In the genomic region with DNA sequence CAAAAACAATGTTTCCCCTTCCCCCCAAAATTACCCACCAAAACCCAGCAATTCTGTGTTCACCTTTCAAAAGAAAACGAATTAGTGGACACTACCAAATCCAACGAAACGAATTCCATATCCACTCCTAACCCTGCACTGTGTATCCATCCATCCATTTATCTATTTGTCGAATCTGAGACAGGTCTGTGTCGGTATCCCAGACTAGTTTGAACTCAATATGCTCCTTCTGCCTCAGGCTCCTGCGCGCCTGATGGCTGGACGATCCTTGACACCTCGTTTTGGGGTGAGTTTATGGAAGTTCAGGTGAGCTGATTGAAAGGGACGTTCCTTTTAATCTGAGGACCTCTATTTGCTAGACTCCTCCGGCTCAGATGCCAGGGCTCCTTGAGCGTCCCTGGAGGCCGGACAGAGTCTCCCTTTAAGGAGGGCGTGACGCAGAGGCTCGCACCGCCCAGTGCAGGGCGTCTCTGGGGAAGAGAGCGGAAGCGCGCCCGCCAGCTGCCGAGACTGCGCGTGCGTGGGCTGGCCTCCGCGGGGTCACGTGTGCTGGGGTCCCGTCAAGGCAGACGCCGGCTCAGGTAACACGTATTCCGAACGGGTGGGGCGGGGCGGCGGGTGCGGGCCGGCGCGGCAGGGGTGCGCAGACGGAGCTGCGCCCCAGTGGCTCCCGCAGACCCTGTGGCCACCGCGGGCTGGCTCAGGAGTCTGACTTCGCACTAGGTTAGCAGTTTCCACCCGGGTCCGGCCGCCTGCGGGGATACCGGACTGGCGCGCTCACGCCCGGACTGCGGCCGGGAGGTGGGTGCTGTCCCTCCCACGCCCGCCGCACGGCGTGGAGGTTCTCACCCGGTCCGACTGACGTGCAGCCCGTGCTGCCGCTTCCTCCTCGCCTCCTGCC, we compare ENCODE assay signal across 8 mouse cellular contexts. TPM values are rescaled to one million over a fixed set of nuclear protein-coding genes. Genes with fewer than 3 reads are reported as not detected.
DNase-seq lines count a peak whose midpoint lies in the region; ATAC-seq and TF ChIP-seq lines count a peak whose summit lies in the region.

TSS of gene Vps8 (plus strand) at position 474 of the 901 bp plus-strand sequence.

- TF ChIP-seq CTCF in gastrocnemius, adult 2 months (IDR thresholded peaks at IDR 0.05): no peak; the same call in 1 of the 2 replicates
- peak; percentile 40; the same call in 1 of the 2 replicates for TF ChIP-seq CTCF in hindbrain, postnatal 0 days (IDR thresholded peaks at IDR 0.05; ENCODE audit: low read depth)
- TF ChIP-seq CTCF in left cerebral cortex, adult 2 months (IDR thresholded peaks at IDR 0.05): peak; percentile 23

- H3K9me3 ChIP-seq in hindbrain, postnatal 0 days (ENCODE audit: low read length): no peaks in the 10 kb centered on the region

- WGBS in hindbrain, postnatal 0 days: under 1% methylated on average over 66 of the region's 71 CpGs

- H3K4me2 ChIP-seq in hindbrain, postnatal 0 days (ENCODE audit: low read depth, low read length): peak within 1 kb of the TSS; percentile 98

- H3K4me1 ChIP-seq in hindbrain, postnatal 0 days (ENCODE audit: insufficient read depth, low read length): peaks cover 3% of the 10 kb centered on the region; the same call in 1 of the 2 replicates

- intact Hi-C loops in gastrocnemius, adult 2 months (cut with DNase I): no loop called here
- intact Hi-C loops in left cerebral cortex, adult 2 months (cut with DNase I): no loop called here

- peak within 1 kb of the TSS; percentile 95 for H3K27ac ChIP-seq in gastrocnemius, adult 2 months
- H3K27ac ChIP-seq in hindbrain, postnatal 0 days: peak within 1 kb of the TSS; percentile 69; the same call in 1 of the 2 replicates
- H3K27ac ChIP-seq in left cerebral cortex, adult 2 months: peak within 1 kb of the TSS; percentile 96

- no peaks in the 10 kb centered on the region for H3K36me3 ChIP-seq in hindbrain, postnatal 0 days (ENCODE audit: insufficient read depth, low read length)

- H3K27me3 ChIP-seq in hindbrain, postnatal 0 days (ENCODE audit: insufficient read depth, low read length): no peaks in the 10 kb centered on the region

- peak; percentile 96 for ATAC-seq in hindbrain, postnatal 0 days
- peak; percentile 96 for ATAC-seq in megakaryocyte, adult 5-6 weeks (ENCODE audit: poor library complexity, severe bottlenecking)

- H3K9ac ChIP-seq in hindbrain, postnatal 0 days (replicated peaks; ENCODE audit: low read length): peak within 1 kb of the TSS; percentile 80

- peak; percentile 90 for DNase-seq in WW6 (ENCODE audit: low read depth, low spot score)
- DNase-seq in cerebellum, postnatal 4 days (ENCODE audit: low spot score in 2 of 2): peak; percentile 68 to 84
- DNase-seq in gastrocnemius, adult 2 months: peak; percentile 96
- peak; percentile 96 for DNase-seq in hindbrain, postnatal 0 days (ENCODE audit: low spot score)
- DNase-seq in left cerebral cortex, adult 2 months (ENCODE audit: extremely low spot score in 1 of 2, low spot score in 2 of 2): peak; percentile 91 to 92
- DNase-seq in right cerebral cortex, adult 2 months (ENCODE audit: low spot score in 2 of 2): peak; percentile 87 to 89
- peak; percentile 95 for DNase-seq in urinary bladder, postnatal 14 days (ENCODE audit: low spot score)

- peak within 1 kb of the TSS; percentile 99 for H3K4me3 ChIP-seq in gastrocnemius, adult 2 months
- H3K4me3 ChIP-seq in hindbrain, postnatal 0 days (ENCODE audit: low read length): peak within 1 kb of the TSS; percentile 87
- peak within 1 kb of the TSS; percentile 99 for H3K4me3 ChIP-seq in left cerebral cortex, adult 2 months

RNA-seq across cellular contexts. Expression of gene Vps8, which starts in this region (rescaled TPM):
- 1 to 10 TPM; 7.7 to 7.8 TPM for total RNA-seq in gastrocnemius, adult 2 months (2021)
- total RNA-seq in hindbrain, postnatal 0 days (2014; rRNA removed): 27.9 and 39.9 TPM in 2 replicates
- polyA plus RNA-seq in hindbrain, postnatal 0 days (2015; fragmentation: Nextera tagmentation; extraction: Ambion mirVana): 21.2 and 24.3 TPM in 2 replicates
- total RNA-seq in left cerebral cortex, adult 2 months (2021): 10 to 100 TPM; 56.7 to 56.8 TPM
- 11.1 and 20.9 TPM in 2 replicates for total RNA-seq in megakaryocyte, adult 5-6 weeks (2015)
- total RNA-seq in megakaryocyte, adult 5-6 weeks (2017): 13.1 and 15.9 TPM in 2 replicates

Comparison
In these comparisons a context has a peak if more than half of its experiments do, and no peak if none do; other contexts are left out.
1. Peak in every context shown above with its lines: DNase-seq, ATAC-seq, H3K4me3 ChIP-seq and H3K27ac ChIP-seq.